Mouse (Mus musculus) A20 (cell line): ENCODE results near the gene Ciao1.
A peak's percentile ranks its signal among the peaks of the same experiment; 100 is the strongest.
"Not testable (repeated sequence)": the region's sequence is repeated elsewhere in the genome, so short reads cannot be mapped to it uniquely, and the experiment has no call there.

Source experiments
- DNase-seq: peaks from one replicate; pipeline ENCODE4 v3.0.0-alpha.2; 2011; ENCODE audit warnings: low read depth, low spot score

Ciao1 gene

GRCm38 (mm10) chr2:127250291-127251008 is 2.8 kb upstream of the Ciao1 start:
- DNase-seq: no peak

GRCm38 (mm10) chr2:127248334-127249004 is 853 bp upstream of the Ciao1 start:
- DNase-seq: peak; percentile 69

DNA sequence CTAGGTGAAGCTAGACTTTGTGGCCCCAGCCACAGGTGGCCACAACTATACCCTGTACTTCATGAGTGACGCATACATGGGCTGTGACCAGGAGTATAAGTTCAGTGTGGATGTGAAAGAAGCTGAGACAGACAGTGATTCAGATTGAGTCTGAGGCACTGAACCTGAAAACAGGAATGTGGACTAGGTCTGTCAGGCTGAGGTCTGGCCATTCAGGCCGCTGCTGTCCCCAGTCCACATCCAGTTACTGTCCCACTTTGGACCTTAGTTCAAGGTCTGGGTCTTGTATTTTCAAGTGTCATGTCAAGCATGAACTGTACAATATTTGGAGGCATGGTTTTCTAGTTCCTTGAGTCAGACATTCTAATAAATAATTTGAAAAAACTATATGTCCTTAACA is 7.6 kb downstream of the Ciao1 start:
- no peak for DNase-seq

DNA sequence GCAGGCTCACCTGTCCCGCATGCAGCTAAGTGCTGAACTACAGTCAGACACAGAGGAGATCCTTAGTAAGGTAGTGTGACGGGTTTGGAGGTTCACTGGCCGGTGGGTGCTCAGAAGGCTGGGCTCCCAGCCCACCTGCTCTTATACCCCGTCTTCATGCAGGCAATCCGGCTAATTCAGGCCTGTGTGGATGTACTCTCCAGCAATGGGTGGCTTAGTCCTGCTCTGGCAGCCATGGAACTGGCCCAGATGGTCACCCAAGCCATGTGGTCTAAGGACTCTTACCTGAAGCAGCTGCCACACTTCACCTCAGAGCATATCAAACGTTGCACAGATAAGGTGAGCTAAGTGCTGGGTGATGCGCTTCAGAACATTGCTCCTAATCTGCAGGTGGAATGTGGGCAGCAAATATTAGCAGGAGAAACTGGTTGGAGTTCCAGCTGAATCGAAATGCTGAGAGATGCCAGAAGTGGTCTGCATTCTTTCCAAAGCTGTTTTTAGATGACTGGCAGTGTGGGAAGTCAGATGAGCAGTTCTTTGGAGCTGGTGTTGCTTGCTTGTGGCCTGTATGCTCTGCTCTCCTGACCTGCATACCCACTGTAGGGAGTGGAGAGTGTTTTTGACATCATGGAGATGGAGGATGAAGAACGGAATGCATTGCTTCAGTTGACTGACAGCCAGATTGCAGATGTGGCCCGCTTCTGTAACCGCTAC is 9.6 kb downstream of the Ciao1 start:
- DNase-seq: no peak

GRCm38 (mm10) chr2:127225261-127225660 is 22.4 kb downstream of the Ciao1 start:
- DNase-seq: no peak

- no peak for DNase-seq
Observed at GRCm38 (mm10) chr2:127217746-127218145, 29.9 kb downstream of the Ciao1 start.

- DNase-seq: no peak
Observed at GRCm38 (mm10) chr2:127210701-127211100, 36.9 kb downstream of the Ciao1 start.

- no peak for DNase-seq
Observed at GRCm38 (mm10) chr2:127208452-127208769, 39.2 kb downstream of the Ciao1 start.

- DNase-seq: peak; percentile 98
Observed at GRCm38 (mm10) chr2:127207547-127208451, 39.8 kb downstream of the Ciao1 start, which contains the start of the genes 1810024B03Rik and Snrnp200. Gene 1810024B03Rik, minus strand, starts transcription at chr2:127208280. Gene Snrnp200, plus strand, starts transcription at chr2:127208386.

DNA sequence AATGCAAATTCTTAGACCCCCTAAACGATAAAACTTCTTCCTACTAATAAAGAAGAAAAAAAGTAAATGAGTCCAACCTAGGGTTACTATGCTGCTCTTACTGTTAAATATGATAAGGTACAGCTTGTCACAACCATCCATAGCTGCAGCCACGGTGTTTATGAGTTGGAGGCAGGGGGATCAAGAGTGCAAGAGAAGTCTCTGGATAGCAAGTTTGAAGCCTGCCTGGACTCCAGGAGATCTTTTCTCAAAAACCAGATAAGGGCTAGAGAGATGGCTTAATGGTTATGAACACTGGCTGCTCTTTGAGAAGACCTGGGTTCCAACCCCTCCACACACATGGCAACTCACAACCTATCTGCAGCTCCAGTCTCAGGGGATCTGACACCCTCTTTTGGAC is 40.7 kb downstream of the Ciao1 start:
- DNase-seq: no peak

GRCm38 (mm10) chr2:127205936-127206335 is 41.7 kb downstream of the Ciao1 start:
- not testable (repeated sequence) for DNase-seq

GRCm38 (mm10) chr2:127204932-127205331 is 42.7 kb downstream of the Ciao1 start:
- DNase-seq: peak; percentile 48
